Mouse (Mus musculus) left cerebral cortex, adult 18-20 months (tissue): ENCODE data around the gene Snip1. TPM values are rescaled to one million over a fixed set of nuclear protein-coding genes. Genes with fewer than 3 reads are reported as not detected.

Experiments used
- DNase-seq, 2 experiments: peaks; one replicate each; pipeline ENCODE4 v3.0.0; 2021 to 2022; ENCODE audit warnings: low spot score in 2 of 2, mixed read lengths in 1 of 2
- long read RNA-seq, 2 experiments: library from polyadenylated mRNA; stranded (forward); transcript quantifications; one replicate each; pipeline ENCODE4 v2.0.0; 2021
- total RNA-seq, 2 experiments: library from RNA; stranded (reverse); gene quantifications; 2 replicates each; pipeline ENCODE4 v1.2.3; 2021

Snip1 gene
- 10 to 100 TPM; 15.1 to 16.0 TPM for total RNA-seq
- long read RNA-seq, experiment 1, transcript Snip1-201 (4 exons, 2,345 nt) = major isoform, 11 of 15 reads
- long read RNA-seq, experiment 1, partial matches to known transcripts = 2 of 15 reads
- long read RNA-seq, experiment 1, other reads (novel, unspliced or antisense) = 2 of 15 reads
- long read RNA-seq, experiment 2, transcript Snip1-201 (4 exons, 2,345 nt) = major isoform, 9 of 12 reads
- long read RNA-seq, experiment 2, partial matches to known transcripts = 3 of 12 reads
- long read RNA-seq, experiment 2, other reads (novel, unspliced or antisense) = 0 of 12 reads

DNA sequence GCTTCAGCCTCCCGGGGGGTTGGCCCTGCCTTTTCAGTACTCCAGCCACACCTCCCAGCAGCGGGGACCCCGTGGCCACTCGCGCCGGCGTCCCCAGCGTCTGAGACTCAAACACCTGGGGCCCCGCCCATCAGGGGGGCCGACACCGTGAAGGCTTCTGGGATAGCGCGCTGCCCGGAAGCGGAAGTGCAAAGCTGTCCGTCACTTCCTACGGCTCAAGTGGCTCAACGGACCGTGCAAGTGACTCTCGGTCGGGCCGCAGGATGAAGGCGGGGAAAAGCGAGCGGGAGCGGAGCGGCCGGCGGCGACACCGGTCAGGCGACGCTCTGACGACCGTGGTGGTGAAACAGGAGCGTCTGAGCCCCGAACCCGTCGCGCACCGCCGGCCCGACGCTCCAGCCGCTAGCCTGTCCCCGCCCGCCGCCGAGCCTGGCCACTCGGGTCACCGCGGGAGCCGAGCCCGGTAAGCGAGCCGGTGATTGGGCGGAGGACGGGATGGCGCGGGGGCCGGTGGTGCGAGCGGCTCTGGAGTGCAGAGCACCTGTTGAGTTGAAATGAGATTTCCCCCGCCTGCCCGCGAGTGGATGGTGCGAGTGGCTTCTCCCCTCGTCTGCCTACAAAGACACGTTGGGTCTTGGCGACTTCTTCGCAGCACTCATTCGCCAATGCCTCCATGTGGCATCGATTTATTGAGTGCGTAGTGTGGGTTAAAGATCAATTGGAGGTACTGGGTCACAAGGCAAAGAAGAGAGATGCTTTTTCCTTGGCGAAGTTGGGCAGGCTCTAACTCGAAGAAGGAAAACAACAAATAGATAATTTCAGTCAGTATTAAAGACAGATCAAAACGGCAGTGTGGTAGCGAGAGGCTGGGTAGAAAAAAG is at the start of gene Snip1:
TSS of gene Snip1 (plus strand) at position 183 of the 881 bp plus-strand sequence.
- DNase-seq = peak; percentile 95 to 97

DNA sequence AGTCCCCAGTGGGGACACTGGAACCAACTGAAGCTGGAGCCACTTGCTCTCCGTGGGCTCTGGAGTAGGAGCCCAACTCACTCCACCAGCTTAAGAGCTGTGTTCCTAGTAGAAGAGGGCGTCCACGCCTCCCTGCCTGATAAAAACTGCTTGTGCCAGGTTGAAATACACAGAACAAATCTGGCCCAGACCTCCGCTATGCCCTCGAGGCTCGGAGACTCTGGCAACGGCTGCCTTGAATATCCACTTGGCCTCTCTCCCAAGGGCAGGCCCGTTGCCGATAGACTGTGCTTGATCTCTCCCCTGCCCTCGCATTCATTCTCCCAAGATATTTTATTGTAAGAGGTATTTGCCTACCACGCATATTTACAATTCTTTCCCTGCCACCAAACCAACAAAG is 49.0 kb upstream of the Snip1 start:
- no peak for DNase-seq

DNA sequence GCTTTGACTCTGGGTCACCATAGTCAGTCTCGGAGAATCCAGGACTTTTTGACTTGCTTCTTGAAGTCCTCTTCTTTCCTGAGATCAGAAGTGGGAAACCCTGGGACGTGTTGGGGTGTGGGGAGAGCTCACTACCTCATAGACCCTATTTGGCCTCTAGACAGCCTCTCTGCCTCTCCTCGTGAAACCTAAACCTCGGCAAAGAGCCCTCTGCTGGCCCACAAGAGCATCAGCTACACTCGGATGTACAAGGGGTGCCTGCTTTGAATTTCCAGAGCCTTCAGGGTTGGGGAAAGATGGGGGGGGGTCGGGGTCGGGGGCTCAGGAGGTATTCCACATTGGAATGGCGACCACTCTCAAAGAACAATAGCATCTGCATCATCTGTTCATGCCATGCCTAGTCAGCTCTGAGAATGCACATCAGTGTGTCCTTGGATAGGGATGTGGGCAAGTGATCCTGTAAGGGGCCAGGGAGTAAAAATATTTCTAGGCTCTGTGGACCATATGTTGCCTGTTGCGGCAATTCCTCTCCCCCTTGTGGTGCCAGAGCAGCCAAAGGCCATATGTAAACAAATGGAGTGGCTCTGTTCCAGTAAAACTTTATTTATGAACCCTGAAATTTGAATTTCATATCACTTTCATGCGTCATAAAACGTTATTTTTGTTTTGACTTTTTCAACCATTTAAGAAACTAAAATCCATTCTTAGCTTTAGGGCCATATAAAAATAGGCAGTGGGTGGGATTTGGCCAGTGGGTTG is 45.5 kb upstream of the Snip1 start:
- peak in 1 of 2 experiments; percentile 13 for DNase-seq

DNA sequence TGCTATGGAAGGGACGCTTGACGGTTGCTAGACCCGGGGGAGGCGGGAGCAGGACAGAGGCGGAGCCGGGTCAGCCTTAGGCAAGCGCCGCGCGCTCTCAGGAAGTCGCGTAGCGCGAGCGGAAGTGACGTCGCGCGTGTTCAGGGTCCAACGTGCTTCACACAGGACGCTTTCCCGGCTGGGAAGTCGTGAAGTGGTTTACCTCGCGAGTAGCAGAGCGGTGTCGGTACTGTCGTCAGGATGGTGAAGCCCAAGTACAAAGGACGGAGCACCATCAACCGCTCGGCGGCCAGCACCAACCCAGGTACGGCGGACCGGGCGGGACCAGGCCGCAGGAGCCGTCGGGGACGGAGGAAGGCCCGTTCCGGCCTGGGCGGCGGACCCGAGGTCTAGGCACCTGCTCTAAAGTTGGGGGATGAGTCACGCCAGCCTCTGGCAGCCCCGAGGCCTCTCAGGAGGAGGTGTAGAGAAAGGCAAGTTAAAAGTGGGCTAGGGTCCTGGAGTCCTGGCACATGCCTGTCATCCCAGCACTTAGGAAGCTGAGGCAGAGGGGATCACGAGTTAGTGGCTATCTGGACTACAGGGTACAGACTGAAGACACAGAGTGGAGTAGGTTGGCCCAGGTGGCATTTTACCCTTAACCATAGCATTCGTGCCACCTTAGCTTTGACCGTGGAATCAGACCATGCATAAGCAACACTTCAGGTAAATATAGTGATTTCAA is 36.4 kb upstream of the Snip1 start:
- peak; percentile 92 to 94 for DNase-seq

DNA sequence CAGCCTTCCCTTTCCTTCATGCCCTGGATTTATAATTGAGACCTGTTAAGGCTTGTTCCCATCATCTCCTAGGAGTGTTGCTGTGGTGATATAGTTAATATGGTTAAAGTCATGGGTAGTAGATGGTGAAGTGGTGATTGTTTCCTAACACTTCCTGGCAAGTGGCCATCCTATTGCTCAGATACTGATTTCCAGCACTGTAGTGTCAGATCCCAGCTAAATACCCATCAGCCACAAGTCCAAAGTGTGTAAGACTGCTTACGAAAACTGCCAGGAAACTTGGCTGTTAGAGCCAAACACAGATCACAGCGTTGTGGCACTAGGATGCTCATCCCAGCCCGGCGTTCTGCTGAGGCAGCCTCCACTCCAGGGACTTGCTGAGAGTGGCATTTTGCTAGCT is 32.1 kb upstream of the Snip1 start:
- no peak for DNase-seq

DNA sequence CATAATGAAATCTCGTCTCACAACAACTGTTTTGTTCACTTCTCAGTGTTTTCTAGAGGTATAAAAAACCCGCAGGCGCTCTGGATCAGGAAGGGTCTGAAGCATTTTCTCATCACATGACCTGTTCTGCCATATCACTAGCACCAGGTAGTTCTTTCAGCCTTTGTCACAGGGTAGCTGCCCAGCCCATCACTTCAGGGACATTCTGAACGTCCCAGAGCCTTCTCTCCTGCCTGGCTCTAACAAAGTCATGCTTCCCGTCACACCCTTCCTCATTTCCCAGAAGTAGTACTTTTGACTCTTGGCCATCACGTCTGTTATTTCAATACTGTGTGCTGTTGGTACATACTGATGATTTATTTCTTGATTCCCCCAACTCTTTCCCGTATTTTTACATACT is 22.0 kb upstream of the Snip1 start:
- no peak for DNase-seq

DNA sequence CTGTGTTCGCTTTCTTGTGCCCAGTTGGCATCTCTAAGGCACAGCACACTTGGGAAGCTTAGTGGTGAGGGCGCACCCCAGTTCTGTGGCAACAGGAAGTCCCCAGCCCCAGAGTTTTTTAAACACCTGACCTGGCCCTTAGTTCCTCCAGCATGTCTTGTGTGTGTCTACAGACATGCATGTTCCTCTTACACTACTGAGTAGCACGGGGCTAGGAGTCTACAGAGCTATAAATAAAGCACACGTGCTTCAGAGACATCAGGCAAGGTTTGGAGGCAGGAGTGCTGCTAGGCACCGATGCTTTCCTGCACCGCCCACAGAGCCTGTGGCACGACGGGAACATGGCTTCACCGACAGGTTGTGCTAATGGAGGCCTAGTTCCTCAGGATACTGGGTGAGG is 11.1 kb upstream of the Snip1 start:
- DNase-seq = no peak

DNA sequence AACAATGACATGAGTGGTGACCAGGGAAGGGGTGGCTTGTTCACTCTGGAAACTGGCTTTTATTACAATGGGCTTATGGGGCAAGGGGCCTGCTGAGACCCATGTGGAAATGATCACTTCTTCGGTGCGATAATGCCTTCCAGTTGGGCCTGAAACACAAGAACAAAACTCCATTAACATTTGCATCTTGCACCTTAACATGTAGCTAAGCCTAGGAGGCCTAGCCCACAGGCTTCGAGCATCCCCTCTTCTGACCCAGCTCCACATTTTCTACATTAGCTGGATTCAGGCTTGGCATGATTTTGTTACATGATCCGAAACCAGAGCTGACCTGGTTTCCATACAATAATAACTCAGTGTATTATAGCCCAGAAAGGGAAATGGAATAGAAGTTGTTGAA is 10.0 kb upstream of the Snip1 start:
- DNase-seq = no peak

DNA sequence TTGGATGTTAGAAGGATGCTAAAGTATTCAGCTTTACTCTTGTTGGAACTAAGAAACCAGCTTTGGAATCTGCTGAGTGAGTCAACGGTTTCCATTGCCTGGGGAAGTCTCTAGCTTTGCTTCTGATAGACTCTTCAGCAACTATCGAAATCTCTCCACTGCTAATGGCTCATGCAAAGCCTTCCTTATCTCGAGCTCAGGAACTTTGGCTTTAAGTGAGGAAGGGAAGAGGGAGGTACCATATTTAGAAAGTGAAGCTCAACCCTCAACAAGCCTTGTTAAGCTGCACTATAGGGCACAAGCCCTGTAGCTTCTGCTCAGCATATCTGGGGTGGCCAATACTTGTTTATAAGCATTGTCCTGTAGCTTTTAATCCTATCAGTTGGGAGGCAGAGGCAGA is 9.2 kb upstream of the Snip1 start:
- no peak for DNase-seq

DNA sequence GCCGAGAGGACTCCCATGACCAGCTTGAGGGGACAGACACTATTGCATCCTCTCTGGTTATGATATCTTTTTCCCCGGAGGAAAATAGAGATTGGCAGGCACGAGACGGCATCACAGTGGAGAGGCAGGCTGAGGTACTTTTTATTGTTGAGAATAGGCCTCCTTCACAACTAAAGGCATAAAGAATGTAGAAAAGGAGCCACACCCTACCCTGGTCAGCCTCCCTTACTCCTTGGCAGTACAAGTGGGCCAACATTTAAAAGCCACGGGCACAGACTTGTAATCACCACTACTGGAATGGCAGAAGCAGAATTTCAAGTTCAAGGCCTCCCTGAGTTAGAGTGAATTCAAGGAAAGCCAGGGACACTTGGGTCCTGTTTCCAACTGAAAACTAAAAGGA is 8.4 kb upstream of the Snip1 start:
- no peak for DNase-seq

DNA sequence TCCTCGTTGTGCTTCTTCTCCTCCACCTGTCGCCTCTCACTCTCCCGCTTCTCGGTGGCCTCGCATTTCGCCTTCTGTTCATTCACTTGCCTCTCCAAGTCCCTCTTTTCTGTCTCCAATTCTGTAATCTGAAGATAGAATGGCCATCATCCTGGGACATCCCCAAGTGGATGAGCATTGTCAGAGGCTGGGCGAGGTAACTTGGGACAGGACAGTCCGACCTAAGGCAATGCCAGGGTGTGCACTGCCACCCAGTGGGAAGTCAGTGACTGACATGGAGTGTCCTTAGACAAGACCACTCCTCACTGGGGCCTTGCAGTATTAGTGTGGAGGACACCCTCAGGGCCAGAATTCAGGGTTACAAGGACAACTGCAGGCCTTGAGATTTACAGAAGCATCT is 7.4 kb upstream of the Snip1 start:
- DNase-seq = peak; percentile 47 to 59

DNA sequence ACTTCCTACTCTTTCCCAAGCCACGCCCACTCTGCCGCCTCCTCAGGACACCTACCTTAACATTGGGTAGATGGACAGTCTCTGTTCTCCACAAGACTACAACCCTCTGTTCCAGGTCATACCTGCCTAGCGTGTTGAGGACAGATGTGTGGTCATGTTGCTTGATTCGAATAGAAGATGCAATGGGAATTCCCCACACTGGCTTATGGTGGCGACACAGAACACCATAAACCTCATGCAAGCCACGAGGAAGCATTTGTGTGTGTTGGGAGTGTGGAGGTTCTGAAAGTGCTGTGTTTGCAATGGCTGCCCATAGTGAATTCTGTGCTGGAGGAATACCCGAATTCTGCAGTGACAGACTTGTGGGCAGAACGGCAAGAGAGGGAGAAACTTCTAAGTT is 2.6 kb upstream of the Snip1 start:
- DNase-seq = no peak

DNA sequence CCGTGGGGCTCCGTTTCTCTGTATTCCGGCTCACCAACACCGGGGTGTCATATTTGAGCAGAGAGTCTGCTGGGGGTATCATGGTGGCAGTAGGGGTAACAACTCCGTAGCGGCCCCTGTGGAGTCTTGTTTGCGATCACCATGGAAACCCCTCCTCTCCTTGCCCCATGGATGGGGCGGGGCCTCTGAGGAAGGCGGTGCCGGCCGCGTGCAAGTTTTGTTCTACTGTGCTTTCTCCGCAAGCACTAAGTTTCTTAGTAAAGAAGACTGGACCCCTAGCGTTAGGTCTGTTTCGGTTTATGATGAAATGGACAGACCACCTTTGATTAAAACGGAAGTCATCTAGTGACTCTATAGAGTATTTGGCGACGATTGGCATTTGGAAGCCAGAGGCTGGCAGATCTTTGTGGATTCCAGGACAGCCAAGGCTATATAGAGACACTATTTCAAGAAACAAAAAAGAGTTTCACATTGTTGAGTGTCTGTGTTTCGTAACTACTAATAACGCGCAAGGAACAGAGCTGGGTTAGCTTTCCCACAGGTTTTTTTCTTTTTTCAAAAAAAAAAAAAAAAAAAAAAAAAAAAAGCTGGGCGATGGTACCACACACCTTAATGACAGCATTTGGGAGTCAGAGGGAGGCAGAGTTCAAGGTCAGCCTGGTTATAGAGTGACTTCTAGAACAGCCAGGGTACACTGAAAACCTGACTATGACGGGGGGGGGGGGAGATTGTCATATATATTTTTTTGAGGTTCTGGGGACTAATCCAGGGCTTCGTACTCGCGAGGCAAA is 760 bp upstream of the Snip1 start, which contains the start of gene Dnali1:
TSS of gene Dnali1 (minus strand) at position 187 of the 791 bp plus-strand sequence.
- DNase-seq = peak; percentile 18 to 21

DNA sequence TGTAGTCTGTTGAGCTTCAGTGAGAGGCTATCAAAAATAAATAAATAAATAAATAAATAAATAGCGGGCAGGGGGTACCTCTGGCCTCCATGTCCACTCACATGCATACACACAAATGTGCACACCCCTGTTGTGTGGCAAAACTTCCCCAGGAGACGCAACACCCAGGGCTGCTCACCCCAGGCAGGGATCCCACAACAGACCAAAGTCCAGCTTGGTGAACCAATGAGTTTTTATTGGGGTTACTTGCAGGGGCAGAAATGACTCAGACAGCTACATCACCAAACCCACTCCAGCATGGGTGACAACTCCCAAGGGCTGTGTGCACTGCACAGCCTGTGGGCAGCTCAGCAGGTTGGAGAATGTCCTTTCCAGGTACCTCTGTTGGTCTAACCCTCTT is 11.2 kb downstream of the Snip1 start:
- no peak for DNase-seq

DNA sequence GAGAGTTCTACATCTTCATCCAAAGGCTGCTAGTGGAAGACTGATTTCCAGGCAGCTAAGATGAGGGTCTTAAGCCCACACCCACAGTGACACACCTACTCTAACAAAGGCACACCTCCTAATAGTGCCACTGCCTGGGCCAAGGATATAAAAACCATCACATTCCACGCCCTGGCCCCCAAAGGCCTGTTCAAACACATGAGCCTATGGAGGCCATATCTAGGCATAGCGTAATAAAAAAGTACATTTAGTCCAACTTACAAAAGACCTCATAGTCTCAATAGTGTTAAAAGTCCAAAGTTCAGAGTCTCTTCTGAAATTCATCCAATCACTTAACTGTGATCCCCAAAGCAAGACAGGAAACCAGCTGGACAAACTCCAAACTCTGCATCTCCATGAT is 12.2 kb downstream of the Snip1 start:
- no peak for DNase-seq

DNA sequence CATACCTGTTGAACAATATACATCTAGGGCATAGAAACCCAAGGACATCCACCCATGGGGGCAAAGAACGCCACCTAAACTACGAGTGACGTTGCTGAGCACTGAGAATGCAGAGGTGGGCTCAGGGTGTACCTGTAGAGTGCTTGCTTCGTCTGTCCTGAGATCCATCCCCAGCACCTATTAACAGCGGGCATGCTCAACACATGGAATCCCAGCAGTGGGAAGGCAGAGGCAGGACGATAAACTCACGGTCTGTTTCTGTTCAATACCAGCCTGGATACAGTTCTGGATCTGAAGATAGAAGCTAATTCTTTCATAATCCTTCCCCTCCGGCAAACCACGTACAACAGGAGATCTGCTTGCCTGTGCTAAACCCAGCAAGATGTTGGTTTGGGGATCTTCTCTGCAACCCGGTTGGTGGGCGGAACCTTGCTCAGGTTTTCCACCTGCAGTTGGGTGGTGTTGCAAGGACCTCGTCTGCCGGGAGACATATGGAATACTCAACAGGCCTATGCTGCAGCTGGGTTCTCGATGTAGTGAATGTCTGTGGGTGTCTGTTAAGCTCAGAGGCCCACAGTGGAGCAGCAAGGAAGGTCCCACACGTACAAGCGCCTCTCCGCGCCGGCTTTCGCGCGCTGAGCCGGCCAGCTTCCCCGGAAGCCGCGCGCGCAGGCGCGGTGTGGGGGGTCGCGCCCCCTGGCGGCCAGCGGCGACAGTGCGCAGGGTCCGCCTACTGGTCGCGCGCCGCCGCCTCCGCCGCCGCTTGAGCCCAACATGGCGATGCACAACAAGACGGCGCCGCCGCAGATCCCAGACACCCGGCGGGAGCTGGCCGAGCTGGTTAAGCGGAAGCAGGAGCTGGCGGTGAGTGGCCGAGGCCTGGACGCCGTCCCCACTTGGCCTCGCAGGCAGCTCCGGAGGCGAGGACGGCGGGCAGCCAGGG is 18.2 kb downstream of the Snip1 start, which contains the start of gene Meaf6:
TSS of gene Meaf6 (plus strand) at position 732 of the 943 bp plus-strand sequence.
- peak; percentile 91 to 94 for DNase-seq

DNA sequence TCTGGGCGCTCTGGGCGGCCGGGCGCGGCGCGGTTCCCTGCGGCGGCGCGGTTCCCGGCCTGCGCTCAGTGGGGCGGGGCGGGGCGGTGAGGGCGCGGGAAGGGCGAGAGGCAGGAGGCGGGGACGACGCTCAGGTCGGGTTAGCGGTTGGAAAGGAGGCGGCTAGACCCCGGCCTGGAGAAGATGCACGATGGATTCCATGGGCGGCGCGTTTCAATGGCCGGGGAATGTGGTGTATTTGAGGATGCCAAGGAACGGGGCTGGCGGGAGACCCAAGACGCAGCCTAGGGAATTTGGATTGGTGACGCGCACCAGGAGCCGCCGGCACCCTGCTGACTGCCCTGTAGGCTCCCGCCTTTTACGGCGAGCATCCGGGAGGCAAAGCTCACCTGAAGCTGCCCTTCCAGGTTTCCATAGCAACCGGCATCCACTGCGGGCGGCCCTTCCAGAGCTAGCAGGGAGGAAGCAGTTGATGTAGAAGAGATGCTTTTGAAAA is 18.9 kb downstream of the Snip1 start:
- peak; percentile 61 to 70 for DNase-seq

DNA sequence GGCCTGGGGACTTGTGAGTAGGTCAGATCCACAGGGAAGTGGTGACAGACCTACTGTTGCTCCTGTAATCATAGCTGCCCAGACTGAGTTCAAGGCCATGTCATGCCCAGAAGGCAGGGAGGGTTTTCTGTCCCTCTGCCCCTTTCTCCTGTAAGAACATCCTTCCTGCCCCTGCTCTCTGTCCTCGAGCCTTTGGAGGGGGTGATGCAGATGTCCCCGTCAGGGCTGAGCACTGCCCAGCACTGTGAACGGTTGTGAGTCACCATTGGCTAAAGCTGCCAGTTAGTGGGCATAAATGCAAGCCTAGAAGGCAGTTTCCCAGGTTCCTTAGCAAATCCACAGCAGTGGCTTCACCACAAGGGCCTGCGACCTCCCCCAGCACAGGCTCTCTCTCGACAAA is 26.6 kb downstream of the Snip1 start:
- no peak for DNase-seq

DNA sequence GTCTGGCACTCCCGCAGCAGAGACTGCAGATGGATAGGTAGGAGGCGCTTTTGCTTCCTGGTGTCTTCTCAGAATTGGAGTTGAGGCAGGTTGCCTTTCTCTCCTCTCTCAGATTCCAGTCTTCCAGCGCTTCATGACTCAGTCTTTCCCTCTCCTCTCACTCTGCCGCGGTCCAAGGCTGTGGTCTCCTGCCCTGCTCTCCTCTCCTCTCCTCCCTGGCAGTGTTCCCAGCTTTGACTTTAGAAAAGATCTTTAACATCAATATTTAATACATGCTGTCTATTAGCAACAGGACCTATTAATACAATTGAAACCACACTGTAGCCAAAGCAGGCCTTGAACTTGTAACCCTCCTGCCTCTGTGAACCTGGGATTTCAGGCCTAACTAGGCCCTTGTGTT is 29.6 kb downstream of the Snip1 start:
- DNase-seq = no peak
